Mouse (Mus musculus) embryonic facial prominence, embryonic 11.5 days (tissue): ENCODE measurements around the gene Ces1c. TPM values are rescaled to one million over a fixed set of nuclear protein-coding genes. Genes with fewer than 3 reads are reported as not detected.
A peak's percentile ranks its signal among the peaks of the same experiment; 100 is the strongest.

Experiments
- ATAC-seq: fragments of 200-750 bp; cut with Nextera tagmentation; replicated peaks from 2 replicates; pipeline ENCODE4 v1.8.0; 2017; ENCODE audit warnings: low read depth; ENCODE audit not compliant: insufficient number of reproducible peaks, low FRiP score, low TSS enrichment
- DNase-seq: peaks from one replicate; pipeline ENCODE4 v3.0.0-alpha.2; 2015; ENCODE audit warnings: low spot score
- H3K27ac ChIP-seq: fragments of 300-500 bp; sonication (generic); replicated peaks from 2 replicates; pipeline ENCODE4 v1.5.1; 2014; ENCODE audit warnings: mild to moderate bottlenecking, low read depth, low read length, control low read depth
- H3K27me3 ChIP-seq: fragments of 300-500 bp; sonication (generic); 2 replicates; pipeline ENCODE4 v1.6.1; 2014; ENCODE audit warnings: mild to moderate bottlenecking, low read length, moderate library complexity, mixed read lengths; ENCODE audit not compliant: control insufficient read depth, insufficient read depth
- H3K36me3 ChIP-seq: fragments of 300-500 bp; sonication (generic); replicated peaks from 2 replicates; pipeline ENCODE4 v1.6.1; 2014; ENCODE audit warnings: low read depth, mild to moderate bottlenecking, low read length, moderate library complexity, mixed read lengths; ENCODE audit not compliant: control insufficient read depth, insufficient read depth
- H3K4me1 ChIP-seq: fragments of 300-500 bp; sonication (generic); 2 replicates; pipeline ENCODE4 v1.6.1; 2014; ENCODE audit warnings: low read length, mixed read lengths; ENCODE audit not compliant: control insufficient read depth, insufficient read depth
- H3K4me2 ChIP-seq: fragments of 300-500 bp; sonication (generic); 2 replicates; pipeline ENCODE4 v1.6.1; 2014; ENCODE audit warnings: low read depth, mild to moderate bottlenecking, control low read depth, low read length, moderate library complexity
- H3K4me3 ChIP-seq: fragments of 300-500 bp; sonication (generic); 2 replicates; pipeline ENCODE4 v1.5.1; 2014; ENCODE audit warnings: low read depth, low read length, control low read depth
- H3K9ac ChIP-seq: fragments of 300-500 bp; sonication (generic); replicated peaks from 2 replicates; pipeline ENCODE4 v1.6.1; 2014; ENCODE audit warnings: mild to moderate bottlenecking, control low read depth, low read length
- H3K9me3 ChIP-seq: fragments of 300-500 bp; sonication (generic); replicated peaks from 2 replicates; pipeline ENCODE4 v1.6.1; 2016; ENCODE audit warnings: mild to moderate bottlenecking, low read length, inconsistent platforms, mixed read lengths; ENCODE audit not compliant: control insufficient read depth
- WGBS: fragments of 180-500 bp; shearing (Covaris S2); extraction: QIAGEN DNeasy Blood & Tissue Kit; methylation state at CpG from one replicate; pipeline ENCODE4 v1.1.7; 2014; 5-methylcytosine and 5-hydroxymethylcytosine counted together
- polyA plus RNA-seq: library from polyadenylated mRNA; unstranded; fragments of >200 nt; fragmentation: Nextera tagmentation; extraction: Ambion mirVana; gene quantifications from 2 replicates; pipeline ENCODE4 v1.2.1, GENCODE M21; 2014

Gene Ces1c
- polyA plus RNA-seq, 1 experiment from 2014 or later: not detected

GRCm38 (mm10) chr8:93140696-93141095 is 9.6 kb upstream of the Ces1c start:
- Histone ChIP-seq H3K27ac (no peak overlapping the region), H3K27me3 (no peaks in the 10 kb centered on the region), H3K36me3 (no peaks in the 10 kb centered on the region), H3K9me3 (no peaks in the 10 kb centered on the region), H3K9ac (no peak overlapping the region), H3K4me3 (no peak overlapping the region), H3K4me1 (no peaks in the 10 kb centered on the region), H3K4me2 (no peak overlapping the region)
- WGBS: 52% methylated on average over 1 of the region's 1 CpGs
- DNase-seq (peak; percentile 70), ATAC-seq (no peak)

GRCm38 (mm10) chr8:93132196-93132595 is 1.1 kb upstream of the Ces1c start:
- Histone ChIP-seq H3K4me2 (no peak overlapping the region), H3K36me3 (no peaks in the 10 kb centered on the region), H3K9me3 (no peaks in the 10 kb centered on the region), H3K27me3 (no peaks in the 10 kb centered on the region), H3K9ac (no peak overlapping the region), H3K4me1 (no peaks in the 10 kb centered on the region), H3K4me3 (no peak overlapping the region), H3K27ac (no peak overlapping the region)
- ATAC-seq (no peak), DNase-seq (peak; percentile 11)
- 94% methylated on average over 2 of the region's 2 CpGs for WGBS

- H3K36me3 ChIP-seq: no peaks in the 10 kb centered on the region
- H3K27me3 ChIP-seq: no peaks in the 10 kb centered on the region
- no peaks in the 10 kb centered on the region for H3K4me1 ChIP-seq
- H3K4me2 ChIP-seq: no peak overlapping the region
- DNase-seq (no peak), ATAC-seq (no peak)
- WGBS: 71% methylated on average over 2 of the region's 2 CpGs
- H3K27ac ChIP-seq: no peak overlapping the region
- no peak overlapping the region for H3K9ac ChIP-seq
- H3K4me3 ChIP-seq: no peak overlapping the region
- no peaks in the 10 kb centered on the region for H3K9me3 ChIP-seq
Measured at GRCm38 (mm10) chr8:93126476-93126875, 4.6 kb downstream of the Ces1c start.

- Histone ChIP-seq H3K4me1 (no peaks in the 10 kb centered on the region), H3K27ac (no peak overlapping the region), H3K36me3 (no peaks in the 10 kb centered on the region), H3K27me3 (no peaks in the 10 kb centered on the region), H3K4me3 (no peak overlapping the region), H3K9me3 (no peaks in the 10 kb centered on the region), H3K4me2 (no peak overlapping the region), H3K9ac (no peak overlapping the region)
- no peak for DNase-seq
- ATAC-seq: no peak
- 88% methylated on average over 1 of the region's 1 CpGs for WGBS
Measured at GRCm38 (mm10) chr8:93122005-93122404, 9.1 kb downstream of the Ces1c start.

GRCm38 (mm10) chr8:93095376-93095775 is 35.7 kb downstream of the Ces1c start:
- Histone ChIP-seq H3K4me1 (no peaks in the 10 kb centered on the region), H3K4me2 (no peak overlapping the region), H3K9ac (no peak overlapping the region), H3K4me3 (no peak overlapping the region), H3K27ac (no peak overlapping the region), H3K36me3 (no peaks in the 10 kb centered on the region), H3K9me3 (no peaks in the 10 kb centered on the region), H3K27me3 (no peaks in the 10 kb centered on the region)
- peak; percentile 52; the same call in 1 of the 2 replicates for ATAC-seq
- DNase-seq: peak; percentile 82

- WGBS: 74% methylated on average over 1 of the region's 1 CpGs
- H3K27me3 ChIP-seq: no peaks in the 10 kb centered on the region
- no peaks in the 10 kb centered on the region for H3K36me3 ChIP-seq
- DNase-seq (no peak), ATAC-seq (no peak)
- H3K27ac ChIP-seq: no peak overlapping the region
- H3K4me3 ChIP-seq: no peak overlapping the region
- no peaks in the 10 kb centered on the region for H3K9me3 ChIP-seq
- no peaks in the 10 kb centered on the region for H3K4me1 ChIP-seq
- H3K4me2 ChIP-seq: no peak overlapping the region
- no peak overlapping the region for H3K9ac ChIP-seq
Measured at GRCm38 (mm10) chr8:93091324-93091723, 39.8 kb downstream of the Ces1c start.

GRCm38 (mm10) chr8:93088686-93089122 is 42.4 kb downstream of the Ces1c start:
- H3K9ac ChIP-seq: peak overlapping the region; percentile 41
- peak; percentile 94 for ATAC-seq

GRCm38 (mm10) chr8:93088193-93088592 is 42.9 kb downstream of the Ces1c start:
- ATAC-seq (peak; percentile 76; the same call in 1 of the 2 replicates), DNase-seq (no peak)
- H3K4me2 ChIP-seq: peak overlapping the region; percentile 33
- no peak overlapping the region for H3K27ac ChIP-seq
- H3K9ac ChIP-seq: peak overlapping the region; percentile 37; the same call in 1 of the 2 replicates
- no peaks in the 10 kb centered on the region for H3K36me3 ChIP-seq
- H3K4me3 ChIP-seq: no peak overlapping the region
- no peaks in the 10 kb centered on the region for H3K4me1 ChIP-seq
- H3K9me3 ChIP-seq: no peaks in the 10 kb centered on the region
- no peaks in the 10 kb centered on the region for H3K27me3 ChIP-seq
- 29% methylated on average over 7 of the region's 7 CpGs for WGBS

More at GRCm38 (mm10) chr8:93088686-93089122, 42.4 kb downstream of the Ces1c start:
- peak; percentile 67 for DNase-seq
- no peak overlapping the region for H3K27ac ChIP-seq
- no peak overlapping the region; the same call in 1 of the 2 replicates for H3K4me2 ChIP-seq
- H3K27me3 ChIP-seq: no peaks in the 10 kb centered on the region
- no peak overlapping the region for H3K4me3 ChIP-seq
- H3K4me1 ChIP-seq: no peaks in the 10 kb centered on the region
- no peaks in the 10 kb centered on the region for H3K36me3 ChIP-seq
- H3K9me3 ChIP-seq: no peaks in the 10 kb centered on the region
- 7% methylated on average over 2 of the region's 2 CpGs for WGBS
